28 mouse cellular contexts compared by ENCODE assay signal in genomic region chr12:104123097-104123496, GRCm38 (mm10). TPM values are rescaled to one million over a fixed set of nuclear protein-coding genes. Genes with fewer than 3 reads are reported as not detected.
"Had no signal": no experiment of that assay in that cellular context is flagged by ENCODE, and none has a peak within 500 bp of the region (broad histone marks: within the 10 kb centered on the region; RNA-seq: fewer than 3 reads in every experiment).

No protein-coding gene starts in this region.

- H3K4me2 ChIP-seq: liver, embryonic 15.5 days; lung, embryonic 15.5 days; midbrain, embryonic 12.5 days; neural tube, embryonic 12.5 days had no signal

- H3K27ac ChIP-seq: liver, embryonic 15.5 days; lung, embryonic 15.5 days; macrophage; midbrain, embryonic 10.5 days; midbrain, embryonic 12.5 days; neural tube, embryonic 12.5 days had no signal

- H3K27me3 ChIP-seq: liver, embryonic 15.5 days; lung, embryonic 15.5 days; midbrain, embryonic 12.5 days; neural tube, embryonic 12.5 days had no signal

- H3K4me1 ChIP-seq: liver, embryonic 15.5 days; lung, embryonic 15.5 days; midbrain, embryonic 10.5 days; midbrain, embryonic 12.5 days; neural tube, embryonic 12.5 days had no signal

- DNase-seq: liver, postnatal 0 days; lung, adult 2 months; lung, postnatal 14 days; lung, postnatal 36 days; midbrain, embryonic 14.5 days; right cerebral cortex, postnatal 25 days; right cerebral cortex, postnatal 4 days; spleen, adult 18-20 months; thymus, adult 18-20 months; thymus, postnatal 14 days; thymus, postnatal 36 days had no signal

- H3K9me3 ChIP-seq: liver, embryonic 15.5 days; lung, embryonic 15.5 days; midbrain, embryonic 10.5 days; midbrain, embryonic 12.5 days; neural tube, embryonic 12.5 days had no signal

- ATAC-seq: liver, postnatal 0 days; lung, postnatal 0 days had no signal

- H3K4me3 ChIP-seq: liver, embryonic 15.5 days; lung, embryonic 15.5 days; midbrain, embryonic 10.5 days; midbrain, embryonic 12.5 days; neural tube, embryonic 12.5 days had no signal

- H3K36me3 ChIP-seq: liver, embryonic 15.5 days; lung, embryonic 15.5 days; midbrain, embryonic 10.5 days; midbrain, embryonic 12.5 days; neural tube, embryonic 12.5 days had no signal

- H3K9ac ChIP-seq: liver, embryonic 15.5 days; liver, postnatal 0 days; lung, embryonic 15.5 days; midbrain, embryonic 12.5 days; neural tube, embryonic 12.5 days had no signal

RNA-seq across cellular contexts. Expression of gene Serpina3b, which starts 4.7 kb away (rescaled TPM):
- total RNA-seq: megakaryocyte, adult 5-6 weeks; megakaryocyte-erythroid progenitor cell, adult 5-6 weeks; midbrain, postnatal 0 days; monocyte, adult 5-6 weeks; neutrophil, adult 5-6 weeks had no signal
- polyA plus RNA-seq: lung, adult 2 months; lung, embryonic 15.5 days; lung, postnatal 0 days; midbrain, embryonic 10.5 days; midbrain, embryonic 12.5 days; midbrain, embryonic 14.5 days; midbrain, postnatal 0 days; neural tube, embryonic 12.5 days; neural tube, embryonic 14.5 days; small intestine, adult 2 months; stomach, embryonic 16.5 days; thymus, postnatal 0 days had no signal

RNA-seq across cellular contexts. Expression of gene Serpina3a, which starts 10.6 kb away (rescaled TPM):
- total RNA-seq: megakaryocyte, adult 5-6 weeks; megakaryocyte-erythroid progenitor cell, adult 5-6 weeks; midbrain, postnatal 0 days; monocyte, adult 5-6 weeks; neutrophil, adult 5-6 weeks had no signal
- polyA plus RNA-seq: liver, postnatal 0 days; lung, adult 2 months; lung, embryonic 15.5 days; lung, postnatal 0 days; macrophage; midbrain, embryonic 10.5 days; midbrain, embryonic 12.5 days; midbrain, embryonic 14.5 days; midbrain, postnatal 0 days; neural tube, embryonic 12.5 days; neural tube, embryonic 14.5 days; small intestine, adult 2 months; stomach, embryonic 14.5 days; stomach, embryonic 16.5 days; thymus, postnatal 0 days had no signal

RNA-seq across cellular contexts. Expression of gene Serpina5, which starts 22.2 kb away (rescaled TPM):
- total RNA-seq: megakaryocyte, adult 5-6 weeks; megakaryocyte-erythroid progenitor cell, adult 5-6 weeks; midbrain, postnatal 0 days; monocyte, adult 5-6 weeks; neutrophil, adult 5-6 weeks had no signal
- polyA plus RNA-seq: lung, adult 2 months; lung, postnatal 0 days; macrophage; midbrain, embryonic 10.5 days; midbrain, embryonic 12.5 days; midbrain, embryonic 14.5 days; midbrain, postnatal 0 days; neural tube, embryonic 12.5 days; neural tube, embryonic 14.5 days; small intestine, adult 2 months; stomach, embryonic 14.5 days; stomach, embryonic 16.5 days; thymus, postnatal 0 days had no signal

RNA-seq across cellular contexts. Expression of gene Serpina3c, which starts 30.6 kb away (rescaled TPM):
- total RNA-seq: megakaryocyte-erythroid progenitor cell, adult 5-6 weeks; midbrain, postnatal 0 days; monocyte, adult 5-6 weeks; neutrophil, adult 5-6 weeks had no signal
- polyA plus RNA-seq: liver, embryonic 15.5 days; macrophage; midbrain, embryonic 10.5 days; midbrain, embryonic 12.5 days; midbrain, embryonic 14.5 days; midbrain, postnatal 0 days; neural tube, embryonic 12.5 days; neural tube, embryonic 14.5 days; stomach, embryonic 14.5 days; stomach, embryonic 16.5 days had no signal
